8 mouse cellular contexts compared by ENCODE assay signal in genomic region chr3:49756870-49757625, GRCm38 (mm10). TPM values are rescaled to one million over a fixed set of nuclear protein-coding genes. Genes with fewer than 3 reads are reported as not detected.
DNase-seq lines count a peak whose midpoint lies in the region; ATAC-seq and TF ChIP-seq lines count a peak whose summit lies in the region.

Gene Pcdh18, minus strand, starts transcription at chr3:49757325.

- intact Hi-C loops in left cerebral cortex, postnatal 4 days (cut with DNase I): loop anchor here (5.0 to 10.0 kb wide), 4 partner anchors 318 to 662 kb away; no protein-coding TSS in a partner anchor

- H3K4me2 ChIP-seq in hindbrain, postnatal 0 days (ENCODE audit: low read depth, low read length): peak within 1 kb of the TSS; percentile 83
- peak within 1 kb of the TSS; percentile 83 for H3K4me2 ChIP-seq in midbrain, embryonic 13.5 days (replicated peaks)
- H3K4me2 ChIP-seq in stomach, postnatal 0 days (replicated peaks; ENCODE audit: low read depth): peak within 1 kb of the TSS; percentile 63

- no peaks in the 10 kb centered on the region for H3K27me3 ChIP-seq in hindbrain, postnatal 0 days (ENCODE audit: insufficient read depth, low read length)
- H3K27me3 ChIP-seq in midbrain, embryonic 13.5 days: no peaks in the 10 kb centered on the region
- H3K27me3 ChIP-seq in stomach, postnatal 0 days (ENCODE audit: control insufficient read depth, insufficient read depth, low read length): no peaks in the 10 kb centered on the region

- peak within 1 kb of the TSS; percentile 82 for H3K27ac ChIP-seq in hindbrain, postnatal 0 days
- peak within 1 kb of the TSS; percentile 87 for H3K27ac ChIP-seq in midbrain, embryonic 13.5 days
- peak within 1 kb of the TSS; percentile 91 for H3K27ac ChIP-seq in stomach, postnatal 0 days (replicated peaks)

- H3K9ac ChIP-seq in hindbrain, postnatal 0 days (replicated peaks; ENCODE audit: low read length): peak within 1 kb of the TSS; percentile 44
- peak within 1 kb of the TSS; percentile 84 for H3K9ac ChIP-seq in midbrain, embryonic 13.5 days (replicated peaks)
- peak within 1 kb of the TSS; percentile 71 for H3K9ac ChIP-seq in stomach, postnatal 0 days (ENCODE audit: low read length)

- no peak for TF ChIP-seq EP300 in stomach, postnatal 0 days (optimal IDR thresholded peaks at IDR 0.05)

- no peaks in the 10 kb centered on the region for H3K36me3 ChIP-seq in hindbrain, postnatal 0 days (ENCODE audit: insufficient read depth, low read length)
- 0 out of 2 replicates have a peak, but pooled peaks cover 2% of the 10 kb centered on the region for H3K36me3 ChIP-seq in midbrain, embryonic 13.5 days
- no peaks in the 10 kb centered on the region for H3K36me3 ChIP-seq in stomach, postnatal 0 days (ENCODE audit: control insufficient read depth, insufficient read depth, low read length)

- peak; percentile 88 for DNase-seq in adrenal gland, adult 2 months
- peak; percentile 52 to 65 for DNase-seq in gastrocnemius, adult 8-10 months (ENCODE audit: low spot score in 2 of 2)
- DNase-seq in hindbrain, postnatal 0 days (ENCODE audit: low spot score): peak; percentile 92
- peak; percentile 90 for DNase-seq in left cerebral cortex, postnatal 4 days
- peak; percentile 79 for DNase-seq in stomach, postnatal 0 days (ENCODE audit: low spot score)
- DNase-seq in thymus, postnatal 10 days (ENCODE audit: low spot score in 2 of 2): no peak

- no peaks in the 10 kb centered on the region for H3K9me3 ChIP-seq in hindbrain, postnatal 0 days (ENCODE audit: low read length)
- H3K9me3 ChIP-seq in midbrain, embryonic 13.5 days: no peaks in the 10 kb centered on the region
- no peaks in the 10 kb centered on the region for H3K9me3 ChIP-seq in stomach, postnatal 0 days (ENCODE audit: control insufficient read depth, low read length)

- ATAC-seq in common myeloid progenitor, adult 5-6 weeks (replicated peaks; ENCODE audit: low read depth, poor library complexity, severe bottlenecking): 0 out of 2 replicates have a peak, but pooled peaks have one; percentile 15
- peak; percentile 89 for ATAC-seq in hindbrain, postnatal 0 days
- peak; percentile 88 for ATAC-seq in midbrain, embryonic 13.5 days
- peak; percentile 92 for ATAC-seq in stomach, postnatal 0 days (ENCODE audit: low FRiP score, low TSS enrichment)

- H3K4me1 ChIP-seq in hindbrain, postnatal 0 days (ENCODE audit: insufficient read depth, low read length): peaks cover 13% of the 10 kb centered on the region; the same call in 1 of the 2 replicates
- H3K4me1 ChIP-seq in midbrain, embryonic 13.5 days (replicated peaks): peaks cover 40% of the 10 kb centered on the region
- H3K4me1 ChIP-seq in stomach, postnatal 0 days (replicated peaks; ENCODE audit: control insufficient read depth, insufficient read depth): no peaks in the 10 kb centered on the region

- peak within 1 kb of the TSS; percentile 66 for H3K4me3 ChIP-seq in hindbrain, postnatal 0 days (ENCODE audit: low read length)
- H3K4me3 ChIP-seq in midbrain, embryonic 13.5 days (replicated peaks): peak within 1 kb of the TSS; percentile 71
- peak within 1 kb of the TSS; percentile 68 for H3K4me3 ChIP-seq in stomach, postnatal 0 days (ENCODE audit: low read depth, low read length)

- TF ChIP-seq CTCF in hindbrain, postnatal 0 days (IDR thresholded peaks at IDR 0.05; ENCODE audit: low read depth): no peak
- TF ChIP-seq CTCF in stomach, postnatal 0 days (IDR thresholded peaks at IDR 0.05; ENCODE audit: low read depth): peak; percentile 37

- WGBS in hindbrain, postnatal 0 days: under 1% methylated on average over 38 of the region's 43 CpGs
- WGBS in midbrain, embryonic 13.5 days: under 1% methylated on average over 43 of the region's 43 CpGs
- WGBS in stomach, postnatal 0 days: under 1% methylated on average over 43 of the region's 43 CpGs

RNA-seq across cellular contexts. Expression of gene Pcdh18, which starts in this region (rescaled TPM):
- total RNA-seq in adrenal gland, adult 2 months (2021): 1 to 10 TPM; 5.4 to 8.2 TPM
- polyA plus RNA-seq in adrenal gland, adult 2 months (2012; rRNA removed): 1.0 and 1.4 TPM in 2 replicates
- total RNA-seq in common myeloid progenitor, adult 5-6 weeks (2017): not detected in 2 replicates
- 1 to 10 TPM; 1.7 to 3.3 (median 1.9) TPM for total RNA-seq in gastrocnemius, adult 8-10 months (2022)
- 30.6 and 31.2 TPM in 2 replicates for total RNA-seq in hindbrain, postnatal 0 days (2014; rRNA removed)
- 15.7 and 18.2 TPM in 2 replicates for polyA plus RNA-seq in hindbrain, postnatal 0 days (2015; fragmentation: Nextera tagmentation; extraction: Ambion mirVana)
- 10 to 100 TPM; 24.8 to 26.0 TPM for total RNA-seq in left cerebral cortex, postnatal 4 days (2021)
- 37.0 and 39.8 TPM in 2 replicates for polyA plus RNA-seq in midbrain, embryonic 13.5 days (2015; fragmentation: Nextera tagmentation; extraction: Ambion mirVana)
- polyA plus RNA-seq in stomach, postnatal 0 days (2015; fragmentation: Nextera tagmentation; extraction: Ambion mirVana): 10.7 and 11.3 TPM in 2 replicates

Comparison
In these comparisons a context has a peak if more than half of its experiments do, and no peak if none do; other contexts are left out.
1. Peak in ATAC-seq in common myeloid progenitor, adult 5-6 weeks; RNA of the gene not detected or under 1 TPM.
2. DNase-seq: peak in adrenal gland, adult 2 months (single experiment), gastrocnemius, adult 8-10 months (2 of 2), hindbrain, postnatal 0 days (single experiment), left cerebral cortex, postnatal 4 days (single experiment) and stomach, postnatal 0 days (single experiment); none in thymus, postnatal 10 days (0 of 2).
3. ATAC-seq: peak in every context shown above with its lines; median percentile 92 in stomach, postnatal 0 days; 89 in hindbrain, postnatal 0 days; 88 in midbrain, embryonic 13.5 days; 15 in common myeloid progenitor, adult 5-6 weeks.
4. Peak in every context shown above with its lines, with median percentiles within 50 percentile points of each other: H3K27ac ChIP-seq, H3K4me2 ChIP-seq, H3K4me3 ChIP-seq and H3K9ac ChIP-seq.